In genomic region chr15:27678511-27678910, GRCm38 (mm10) we compare ENCODE assay signal across 22 mouse cellular contexts. TPM values are rescaled to one million over a fixed set of nuclear protein-coding genes. Genes with fewer than 3 reads are reported as not detected.
DNase-seq lines count a peak whose midpoint lies in the region; ATAC-seq and TF ChIP-seq lines count a peak whose summit lies in the region.
"Had no signal": no experiment of that assay in that cellular context is flagged by ENCODE, and none has a peak within 500 bp of the region (broad histone marks: within the 10 kb centered on the region; RNA-seq: fewer than 3 reads in every experiment).

No protein-coding gene starts in this region.

- no peak for TF ChIP-seq POLR2A in spleen, adult 2 months (IDR thresholded peaks at IDR 0.05; ENCODE audit: low read depth, low read length)

- no peak overlapping the region for H3K27ac ChIP-seq in heart, embryonic 10.5 days
- H3K27ac ChIP-seq in spleen, adult 2 months (ENCODE audit: insufficient read depth, low read length), result peak overlapping the region; percentile 6; the same call in 1 of the 2 replicates
- H3K27ac ChIP-seq: embryonic facial prominence, embryonic 13.5 days; embryonic facial prominence, embryonic 15.5 days; forebrain, embryonic 10.5 days; forebrain, embryonic 12.5 days had no signal

- H3K9me3 ChIP-seq in heart, embryonic 10.5 days, result no peaks in the 10 kb centered on the region
- H3K9me3 ChIP-seq in megakaryocyte, embryonic 14.5 days, result no peaks in the 10 kb centered on the region
- H3K9me3 ChIP-seq: embryonic facial prominence, embryonic 13.5 days; embryonic facial prominence, embryonic 15.5 days; forebrain, embryonic 10.5 days; forebrain, embryonic 12.5 days had no signal

- 84% methylated on average over 9 of the region's 9 CpGs for WGBS in heart, embryonic 10.5 days
- WGBS in spleen, adult 2 months, result 78% methylated on average over 9 of the region's 9 CpGs

- DNase-seq in heart, adult 11 months, result peak; percentile 74
- DNase-seq in heart, embryonic 10.5 days (ENCODE audit: low spot score), result no peak
- DNase-seq in spleen, adult 2 months (ENCODE audit: low read depth in 1 of 2, low spot score in 2 of 2), result no peak
- DNase-seq in spleen, adult 12 weeks (ENCODE audit: low spot score), result no peak
- DNase-seq: adrenal gland, adult 8-10 months; adrenal gland, postnatal 14 days; adrenal gland, postnatal 36 days; B cell, adult 2 months; embryo, embryonic 11 days had no signal

- H3K4me3 ChIP-seq in heart, embryonic 10.5 days, result no peak overlapping the region
- peak overlapping the region; percentile 62 for H3K4me3 ChIP-seq in megakaryocyte, embryonic 14.5 days (replicated peaks)
- no peak overlapping the region for H3K4me3 ChIP-seq in spleen, adult 2 months (ENCODE audit: extremely low read depth, insufficient read depth, insufficient read length)
- H3K4me3 ChIP-seq: embryonic facial prominence, embryonic 13.5 days; embryonic facial prominence, embryonic 15.5 days; erythroblast, embryonic 14.5 days; forebrain, embryonic 10.5 days; forebrain, embryonic 12.5 days had no signal

- TF ChIP-seq CTCF in spleen, adult 2 months (IDR thresholded peaks at IDR 0.05; ENCODE audit: extremely low read depth, insufficient read depth, insufficient read length, insufficient replicate concordance), result no peak

- H3K4me1 ChIP-seq in heart, embryonic 10.5 days, result peaks cover 25% of the 10 kb centered on the region
- H3K4me1 ChIP-seq in megakaryocyte, embryonic 14.5 days, result peaks cover 37% of the 10 kb centered on the region
- peaks cover 6% of the 10 kb centered on the region for H3K4me1 ChIP-seq in spleen, adult 2 months (ENCODE audit: control insufficient read depth, insufficient read depth, insufficient read length)

- no peak for ATAC-seq in megakaryocyte, adult 5-6 weeks (ENCODE audit: poor library complexity, severe bottlenecking)
- ATAC-seq: activated CD4-positive, CD25-positive, alpha-beta regulatory T cell, adult 4 months; CD4-positive, CD25-positive, alpha-beta regulatory T cell, adult 4 months; forebrain, embryonic 14.5 days; forebrain, embryonic 16.5 days; Patski had no signal

- H3K36me3 ChIP-seq in heart, embryonic 10.5 days, result no peaks in the 10 kb centered on the region
- no peaks in the 10 kb centered on the region for H3K36me3 ChIP-seq in megakaryocyte, embryonic 14.5 days (replicated peaks; ENCODE audit: low read length)
- H3K36me3 ChIP-seq in spleen, adult 2 months (ENCODE audit: control insufficient read depth, insufficient read depth, low read length), result peaks cover 3% of the 10 kb centered on the region
- H3K36me3 ChIP-seq: embryonic facial prominence, embryonic 13.5 days; embryonic facial prominence, embryonic 15.5 days; forebrain, embryonic 10.5 days; forebrain, embryonic 12.5 days; G1E had no signal

- H3K27me3 ChIP-seq in heart, embryonic 10.5 days (ENCODE audit: insufficient read depth, poor library complexity, severe bottlenecking), result peaks cover 16% of the 10 kb centered on the region
- peaks cover 41% of the 10 kb centered on the region for H3K27me3 ChIP-seq in megakaryocyte, embryonic 14.5 days (replicated peaks)
- H3K27me3 ChIP-seq in spleen, adult 2 months (ENCODE audit: control insufficient read depth, insufficient read depth, low read length), result no peaks in the 10 kb centered on the region
- H3K27me3 ChIP-seq: embryonic facial prominence, embryonic 13.5 days; embryonic facial prominence, embryonic 15.5 days had no signal

RNA-seq across cellular contexts. Expression of gene Otulinl, which starts 2.9 kb away (rescaled TPM):
- 3.9 and 4.2 TPM in 2 replicates for polyA plus RNA-seq in heart, embryonic 10.5 days (2016; fragmentation: Nextera tagmentation; extraction: Ambion mirVana)
- 1.4 TPM in 1 of 2 replicates, not detected in the other for polyA plus RNA-seq in megakaryocyte, embryonic 14.5 days (2012; ENCODE audit: insufficient read depth, low replicate concordance)
- 215 and 219 TPM in 2 replicates for total RNA-seq in megakaryocyte, adult 5-6 weeks (2015)
- total RNA-seq in megakaryocyte, adult 5-6 weeks (2017), result 83.1 and 85.6 TPM in 2 replicates
- 15.2 and 16.0 TPM in 2 replicates for polyA plus RNA-seq in spleen, adult 2 months (2012; rRNA removed)
- total RNA-seq: G1E had no signal
- polyA plus RNA-seq: G1E had no signal

RNA-seq across cellular contexts. Expression of gene Otulin, which starts 48.0 kb away (rescaled TPM):
- 25.0 and 28.3 TPM in 2 replicates for polyA plus RNA-seq in heart, embryonic 10.5 days (2016; fragmentation: Nextera tagmentation; extraction: Ambion mirVana)
- 6.2 and 25.7 TPM in 2 replicates for polyA plus RNA-seq in megakaryocyte, embryonic 14.5 days (2012; ENCODE audit: insufficient read depth, low replicate concordance)
- 69.0 and 83.8 TPM in 2 replicates for total RNA-seq in megakaryocyte, adult 5-6 weeks (2015)
- 40.1 and 40.6 TPM in 2 replicates for total RNA-seq in megakaryocyte, adult 5-6 weeks (2017)
- polyA plus RNA-seq in spleen, adult 2 months (2012; rRNA removed), result 53.1 and 69.6 TPM in 2 replicates
